Mouse (Mus musculus) liver, embryonic 14.5 days (tissue): ENCODE results near the gene Helz.

Experiments used
- CTCF ChIP-seq: IDR thresholded peaks from 2 replicates; pipeline ENCODE4 v1.5.1; 2016; ENCODE audit warnings: antibody characterized with exemption, low read depth, control low read depth
- EP300 ChIP-seq: IDR thresholded peaks from 2 replicates; pipeline ENCODE4 v1.6.1; 2016; ENCODE audit warnings: antibody characterized with exemption, low read depth

DNA sequence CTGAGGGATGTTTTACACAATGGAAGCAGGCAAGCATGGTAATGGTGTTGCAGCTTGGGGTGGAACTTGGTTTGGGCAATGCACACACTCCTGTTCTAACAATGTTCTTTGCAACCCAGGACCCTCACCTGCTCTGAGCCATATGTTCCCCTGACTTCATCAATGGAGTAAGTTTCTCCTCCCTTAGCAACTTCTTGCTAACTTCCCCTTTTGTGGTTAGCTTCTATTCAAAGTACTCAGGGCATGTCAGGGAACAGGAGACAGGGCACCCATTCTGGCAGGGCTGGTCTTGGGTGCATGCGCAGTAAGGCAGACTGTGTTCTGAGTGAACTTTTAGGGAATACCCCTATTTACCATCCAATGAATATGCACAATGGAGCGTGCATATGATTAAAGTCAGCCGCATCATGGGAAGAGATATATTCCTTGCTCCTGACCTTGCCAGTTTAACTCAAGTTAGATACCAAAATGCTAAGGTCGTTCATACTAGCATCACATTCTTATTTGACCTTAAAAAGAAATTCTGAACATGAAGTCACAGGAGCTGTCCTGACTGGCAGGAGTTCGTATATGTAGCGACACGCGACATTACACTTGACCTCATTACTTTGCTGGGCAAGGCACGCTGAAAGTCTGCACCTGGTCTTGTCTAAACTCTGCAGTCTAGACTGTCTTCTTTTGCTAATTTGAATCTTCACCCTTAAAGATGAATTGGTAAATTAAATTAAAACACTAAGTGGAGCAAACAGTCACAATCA lies 172.7 kb downstream of the Helz start:
- TF ChIP-seq CTCF (no peak), EP300 (no peak)
